Mouse (Mus musculus) brown adipose tissue, adult 24 weeks (tissue): ENCODE data around the gene Slc25a11. TPM values are rescaled to one million over a fixed set of nuclear protein-coding genes. Genes with fewer than 3 reads are reported as not detected.

Experiments used
- H3K27ac ChIP-seq: fragments of 200-500 bp; replicated peaks from 2 replicates; pipeline ENCODE4 v1.5.1; 2012; ENCODE audit warnings: low read depth, mild to moderate bottlenecking, low read length
- H3K4me1 ChIP-seq: fragments of 200-500 bp; 2 replicates; pipeline ENCODE4 v1.6.1; 2012; ENCODE audit warnings: low read length, mixed read lengths; ENCODE audit not compliant: control insufficient read depth, insufficient read depth, insufficient read length
- H3K4me3 ChIP-seq: fragments of 200-500 bp; 2 replicates; pipeline ENCODE4 v1.5.1; 2012; ENCODE audit warnings: low read depth, mild to moderate bottlenecking, low read length, moderate library complexity; ENCODE audit not compliant: insufficient read depth
- polyA plus RNA-seq: library from polyadenylated mRNA; stranded (reverse); fragments of >200 nt; gene quantifications from 2 replicates; pipeline ENCODE4 v1.2.4, GENCODE M21; 2012; ENCODE audit not compliant: missing spikeins, insufficient read depth, insufficient read length

Gene Slc25a11
- polyA plus RNA-seq, 1 experiment: 166 TPM

GRCm38 (mm10) chr11:70598451-70598953 is 48.8 kb downstream of the Slc25a11 start:
- Histone ChIP-seq H3K4me1 (peaks cover 33% of the 10 kb centered on the region), H3K4me3 (no peak overlapping the region), H3K27ac (no peak overlapping the region)

GRCm38 (mm10) chr11:70597301-70597700 is 50.0 kb downstream of the Slc25a11 start:
- no peak overlapping the region; the same call in 1 of the 2 replicates for H3K27ac ChIP-seq
- H3K4me3 ChIP-seq: no peak overlapping the region
- H3K4me1 ChIP-seq: peaks cover 34% of the 10 kb centered on the region

GRCm38 (mm10) chr11:70596094-70596493 is 51.2 kb downstream of the Slc25a11 start:
- H3K27ac ChIP-seq: peak overlapping the region; percentile 92
- H3K4me1 ChIP-seq: peaks cover 34% of the 10 kb centered on the region
- H3K4me3 ChIP-seq: no peak overlapping the region

- Histone ChIP-seq H3K27ac (peak overlapping the region; percentile 92), H3K4me1 (peaks cover 34% of the 10 kb centered on the region), H3K4me3 (no peak overlapping the region)
These were observed 51.6 kb downstream of the Slc25a11 start for GRCm38 (mm10) chr11:70595638-70596037.

GRCm38 (mm10) chr11:70594253-70594989 is 52.9 kb downstream of the Slc25a11 start:
- H3K27ac ChIP-seq: peak overlapping the region; percentile 92
- H3K4me1 ChIP-seq: peaks cover 34% of the 10 kb centered on the region
- H3K4me3 ChIP-seq: no peak overlapping the region

Other genes with a start within 250 kb of the Slc25a11 start
- gene Pelp1, start 237.4 kb downstream of the Slc25a11 start, polyA plus RNA-seq: 4.6 and 5.4 TPM in 2 replicates
- gene Arrb2, start 214.8 kb downstream of the Slc25a11 start, polyA plus RNA-seq: 8.2 and 13.4 TPM in 2 replicates
- 15.0 and 16.7 TPM in 2 replicates for gene Med11, start 195.6 kb downstream of the Slc25a11 start, polyA plus RNA-seq
- gene Zmynd15, start 188.0 kb downstream of the Slc25a11 start, polyA plus RNA-seq: 0.42 TPM in 1 of 2 replicates, not detected in the other
- gene Cxcl16, start 187.5 kb downstream of the Slc25a11 start, polyA plus RNA-seq: 5.0 TPM in 2 replicates
- not detected in 2 replicates for gene Tm4sf5, start 142.2 kb downstream of the Slc25a11 start, polyA plus RNA-seq
- gene Vmo1, start 132.9 kb downstream of the Slc25a11 start, polyA plus RNA-seq: not detected in 2 replicates
- not detected in 2 replicates for gene Gltpd2, start 128.3 kb downstream of the Slc25a11 start, polyA plus RNA-seq
- gene Psmb6, start 122.1 kb downstream of the Slc25a11 start, polyA plus RNA-seq: 221 and 229 TPM in 2 replicates
- gene Gm40193, start 114.5 kb downstream of the Slc25a11 start, polyA plus RNA-seq: not detected in 2 replicates
- 2.2 and 5.9 TPM in 2 replicates for gene Pld2, start 107.4 kb downstream of the Slc25a11 start, polyA plus RNA-seq
- gene Mink1, start 84.6 kb downstream of the Slc25a11 start, polyA plus RNA-seq: 14.5 and 18.5 TPM in 2 replicates
- gene 4930544D05Rik, start 31.6 kb downstream of the Slc25a11 start, polyA plus RNA-seq: not detected in 2 replicates
- gene Chrne, start 28.3 kb downstream of the Slc25a11 start, polyA plus RNA-seq: not detected in 2 replicates
- gene Gp1ba, start 8.4 kb downstream of the Slc25a11 start, polyA plus RNA-seq: not detected in 2 replicates
- 44.0 and 52.3 TPM in 2 replicates for gene Rnf167, start 244 bp downstream of the Slc25a11 start, polyA plus RNA-seq
- 244 and 265 TPM in 2 replicates for gene Pfn1, start 7.2 kb upstream of the Slc25a11 start, polyA plus RNA-seq
- 40.8 and 79.3 TPM in 2 replicates for gene Eno3, start 9.7 kb upstream of the Slc25a11 start, polyA plus RNA-seq
- gene Spag7, start 21.9 kb upstream of the Slc25a11 start, polyA plus RNA-seq: 74.7 and 107 TPM in 2 replicates
- gene Camta2, start 40.6 kb upstream of the Slc25a11 start, polyA plus RNA-seq: 15.8 and 16.3 TPM in 2 replicates
- gene Inca1, start 52.7 kb upstream of the Slc25a11 start, polyA plus RNA-seq: 15.7 and 24.0 TPM in 2 replicates
- 93.8 and 106 TPM in 2 replicates for gene Kif1c, start 53.1 kb upstream of the Slc25a11 start, polyA plus RNA-seq
- gene Zfp3, start 116.7 kb upstream of the Slc25a11 start, polyA plus RNA-seq: 3.5 and 5.5 TPM in 2 replicates
- not detected in 2 replicates for gene Scimp, start 165.1 kb upstream of the Slc25a11 start, polyA plus RNA-seq
- gene Rabep1, start 197.3 kb upstream of the Slc25a11 start, polyA plus RNA-seq: 20.5 and 22.8 TPM in 2 replicates